32 mouse cellular contexts compared by ENCODE assay signal in genomic region chr6:71148336-71148735, GRCm38 (mm10). TPM values are rescaled to one million over a fixed set of nuclear protein-coding genes. Genes with fewer than 3 reads are reported as not detected.
DNase-seq lines count a peak whose midpoint lies in the region; ATAC-seq and TF ChIP-seq lines count a peak whose summit lies in the region.
"Had no signal": no experiment of that assay in that cellular context is flagged by ENCODE, and none has a peak within 500 bp of the region (broad histone marks: within the 10 kb centered on the region; RNA-seq: fewer than 3 reads in every experiment).

No protein-coding gene starts in this region.

- no peaks in the 10 kb centered on the region for H3K36me3 ChIP-seq in kidney, adult 2 months (ENCODE audit: control insufficient read depth, insufficient read depth, low read length)
- H3K36me3 ChIP-seq in CH12.LX (replicated peaks in 1 of 2; ENCODE audit: control insufficient read depth in 1 of 2, insufficient read depth in 1 of 2, low read length in 1 of 2): no peaks in the 10 kb centered on the region
- no peaks in the 10 kb centered on the region for H3K36me3 ChIP-seq in hindbrain, embryonic 14.5 days (replicated peaks; ENCODE audit: control insufficient read depth, insufficient read depth)
- H3K36me3 ChIP-seq: embryonic facial prominence, embryonic 10.5 days; embryonic facial prominence, embryonic 15.5 days; forebrain, embryonic 12.5 days; heart, embryonic 15.5 days; limb, embryonic 12.5 days; neural tube, embryonic 13.5 days had no signal

- H3K4me1 ChIP-seq in kidney, adult 2 months (ENCODE audit: control insufficient read depth, insufficient read depth, low read length): peaks cover 24% of the 10 kb centered on the region; the same call in 1 of the 2 replicates
- H3K4me1 ChIP-seq in CH12.LX (ENCODE audit: control insufficient read depth in 1 of 2, insufficient read depth in 2 of 2): 0 out of 4 replicates have a peak, but pooled peaks cover 0 to 3% of the 10 kb centered on the region in 2 experiments
- 0 out of 2 replicates have a peak, but pooled peaks cover under 1% of the 10 kb centered on the region for H3K4me1 ChIP-seq in hindbrain, embryonic 14.5 days (replicated peaks; ENCODE audit: control insufficient read depth, insufficient read depth, low read length)
- H3K4me1 ChIP-seq: forebrain, embryonic 12.5 days; limb, embryonic 12.5 days had no signal

- TF ChIP-seq POLR2A in kidney, adult 2 months (IDR thresholded peaks at IDR 0.05; ENCODE audit: low read depth, low read length): no peak
- no peak for TF ChIP-seq POLR2A in CH12.LX (IDR thresholded peaks at IDR 0.05; ENCODE audit: low read depth, low read length)

- WGBS in kidney, adult 2 months: 47% methylated on average over 6 of the region's 6 CpGs
- WGBS in hindbrain, embryonic 14.5 days: 70% methylated on average over 6 of the region's 6 CpGs

- no peak for TF ChIP-seq CTCF in kidney, adult 2 months (conservative IDR thresholded peaks at IDR 0.05; ENCODE audit: insufficient read depth, insufficient read length, low read depth, low read length)
- no peak for TF ChIP-seq CTCF in CH12.LX (conservative IDR thresholded peaks at IDR 0.05 in 1 of 2, IDR thresholded peaks at IDR 0.05 in 1 of 2; ENCODE audit: low read depth in 2 of 2, low read length in 2 of 2)

- TF ChIP-seq EP300 in CH12.LX (IDR thresholded peaks at IDR 0.05; ENCODE audit: low read length): no peak

- peak overlapping the region; percentile 63; the same call in 1 of the 2 replicates for H3K4me2 ChIP-seq in CH12.LX (ENCODE audit: insufficient read depth, low read depth, poor library complexity, severe bottlenecking)
- H3K4me2 ChIP-seq in hindbrain, embryonic 14.5 days (replicated peaks): no peak overlapping the region
- H3K4me2 ChIP-seq: embryonic facial prominence, embryonic 15.5 days; forebrain, embryonic 12.5 days; heart, embryonic 15.5 days; limb, embryonic 12.5 days; liver, embryonic 11.5 days; midbrain, embryonic 11.5 days; neural tube, embryonic 13.5 days had no signal

- H3K79me2 ChIP-seq in CH12.LX (replicated peaks; ENCODE audit: control insufficient read depth, extremely low read depth, insufficient read depth, poor library complexity, severe bottlenecking): no peaks in the 10 kb centered on the region

- no peak overlapping the region for H3K4me3 ChIP-seq in kidney, adult 2 months (ENCODE audit: insufficient read depth, low read depth, low read length)
- no peak overlapping the region for H3K4me3 ChIP-seq in CH12.LX (replicated peaks in 1 of 3; ENCODE audit: low read depth in 2 of 3, low read length in 2 of 3, poor library complexity in 1 of 3)
- H3K4me3 ChIP-seq in hindbrain, embryonic 14.5 days (replicated peaks; ENCODE audit: low read length): no peak overlapping the region
- H3K4me3 ChIP-seq: embryonic facial prominence, embryonic 10.5 days; embryonic facial prominence, embryonic 15.5 days; forebrain, embryonic 12.5 days; heart, embryonic 15.5 days; limb, embryonic 12.5 days; myocyte; neural tube, embryonic 13.5 days had no signal

- H3K27ac ChIP-seq in kidney, adult 2 months (ENCODE audit: insufficient read depth, low read depth, low read length): peak overlapping the region; percentile 67
- no peak overlapping the region for H3K27ac ChIP-seq in CH12.LX (ENCODE audit: insufficient read depth, low read depth)
- H3K27ac ChIP-seq in hindbrain, embryonic 14.5 days: no peak overlapping the region
- H3K27ac ChIP-seq: embryonic facial prominence, embryonic 10.5 days; embryonic facial prominence, embryonic 15.5 days; forebrain, embryonic 12.5 days; heart, embryonic 15.5 days; limb, embryonic 12.5 days; neural tube, embryonic 13.5 days had no signal

- no peak overlapping the region for H3K9ac ChIP-seq in CH12.LX (ENCODE audit: insufficient read depth, low read depth)
- H3K9ac ChIP-seq in hindbrain, embryonic 14.5 days: no peak overlapping the region
- H3K9ac ChIP-seq: embryonic facial prominence, embryonic 15.5 days; forebrain, embryonic 12.5 days; forebrain, postnatal 0 days; heart, embryonic 15.5 days; limb, embryonic 12.5 days; neural tube, embryonic 13.5 days had no signal

- dilution Hi-C loops in CH12.LX (cut with MboI; ENCODE audit: extremely low pct_ligation_motif_present, extremely low pct_unique_long_range_greater_than_20kb, low sequenced_read_pairs): no loop called here

- no peaks in the 10 kb centered on the region for H3K9me3 ChIP-seq in CH12.LX (replicated peaks; ENCODE audit: low read length)
- H3K9me3 ChIP-seq in hindbrain, embryonic 14.5 days (ENCODE audit: control insufficient read depth, low read length): no peaks in the 10 kb centered on the region
- H3K9me3 ChIP-seq: embryonic facial prominence, embryonic 10.5 days; embryonic facial prominence, embryonic 15.5 days; forebrain, embryonic 12.5 days; heart, embryonic 15.5 days; limb, embryonic 12.5 days; neural tube, embryonic 13.5 days had no signal

- H3K27me3 ChIP-seq in kidney, adult 2 months (replicated peaks; ENCODE audit: control insufficient read depth, insufficient read depth, low read length): no peaks in the 10 kb centered on the region
- H3K27me3 ChIP-seq in CH12.LX (replicated peaks): no peaks in the 10 kb centered on the region
- no peaks in the 10 kb centered on the region for H3K27me3 ChIP-seq in hindbrain, embryonic 14.5 days (ENCODE audit: control insufficient read depth, insufficient read depth, low read length)
- H3K27me3 ChIP-seq: embryonic facial prominence, embryonic 15.5 days; forebrain, embryonic 12.5 days; heart, embryonic 15.5 days; limb, embryonic 12.5 days; neural tube, embryonic 13.5 days had no signal

- DNase-seq in kidney, adult 2 months: peak; percentile 73
- DNase-seq in kidney, postnatal 4 days: no peak
- DNase-seq in CH12.LX (ENCODE audit: extremely low read depth) (no peak), ZHBTc4 (ENCODE audit: low read depth, low spot score) (peak; percentile 40)
- DNase-seq in kidney, postnatal 14 days: peak; percentile 44
- no peak for DNase-seq in hindbrain, embryonic 14.5 days (ENCODE audit: low spot score)
- DNase-seq in layer of hippocampus, postnatal 36 days: no peak
- DNase-seq in gastrocnemius, adult 18-20 months (ENCODE audit: low spot score): no peak
- DNase-seq: adrenal gland, adult 8-10 months; cerebellum, adult 2 months; cerebellum, postnatal 25 days; forebrain, postnatal 0 days; gastrocnemius, postnatal 14 days; layer of hippocampus, adult 9-11 months; lung, postnatal 36 days; thymus, adult 18-20 months; thymus, postnatal 25 days had no signal

- in situ Hi-C loops in CH12.LX (cut with MboI; ENCODE audit: low pct_ligation_motif_present, low pct_unique_long_range_greater_than_20kb, low sequenced_read_pairs): loop anchor here (25.0 kb wide), 1 partner anchor 336 kb away; no protein-coding TSS in a partner anchor

- no peak for TF ChIP-seq RAD21 in CH12.LX (IDR thresholded peaks at IDR 0.05; ENCODE audit: low read depth, low read length)

- no peak for ATAC-seq in hindbrain, embryonic 14.5 days (ENCODE audit: low FRiP score)
- ATAC-seq: forebrain, postnatal 0 days had no signal

TF ChIP-seq in CH12.LX, 34 proteins besides CTCF, POLR2A, EP300 and RAD21:
- no peak for TF ChIP-seq PAX5 (IDR thresholded peaks at IDR 0.05; ENCODE audit: low read length)
- no peak for TF ChIP-seq ETS1 (conservative IDR thresholded peaks at IDR 0.05; ENCODE audit: low read depth, low read length)
- TF ChIP-seq NELFE (IDR thresholded peaks at IDR 0.05; ENCODE audit: low read depth, low read length): no peak
- TF ChIP-seq E2F4 (IDR thresholded peaks at IDR 0.05; ENCODE audit: insufficient replicate concordance, low read depth, low read length): no peak
- no peak for TF ChIP-seq MYC (IDR thresholded peaks at IDR 0.05; ENCODE audit: low read depth, low read length)
- TF ChIP-seq RCOR1 (conservative IDR thresholded peaks at IDR 0.05; ENCODE audit: low read depth, low read length): no peak
- no peak for TF ChIP-seq MAX (IDR thresholded peaks at IDR 0.05; ENCODE audit: low read length)
- no peak for TF ChIP-seq SMC3 (IDR thresholded peaks at IDR 0.05; ENCODE audit: low read depth, low read length)
- no peak for TF ChIP-seq HCFC1 (IDR thresholded peaks at IDR 0.05; ENCODE audit: low read depth, low read length)
- TF ChIP-seq IRF4 (IDR thresholded peaks at IDR 0.05; ENCODE audit: low read depth, low read length): no peak
- TF ChIP-seq NRF1 (IDR thresholded peaks at IDR 0.05; ENCODE audit: low read depth, low read length): no peak
- TF ChIP-seq ZKSCAN1 (IDR thresholded peaks at IDR 0.05; ENCODE audit: borderline replicate concordance, low read depth, low read length): no peak
- no peak for TF ChIP-seq USF1 (IDR thresholded peaks at IDR 0.05; ENCODE audit: low read depth, low read length)
- TF ChIP-seq USF2 (conservative IDR thresholded peaks at IDR 0.05; ENCODE audit: low read depth, low read length): no peak
- no peak for TF ChIP-seq CHD2 (IDR thresholded peaks at IDR 0.05; ENCODE audit: low read length)

RNA-seq across cellular contexts. Expression of gene Thnsl2, which starts 4.1 kb away (rescaled TPM):
- polyA plus RNA-seq in kidney, adult 2 months (2012; rRNA removed): 251 and 265 TPM in 2 replicates
- not detected in 2 replicates for total RNA-seq in CH12.LX (2012; rRNA removed)
- not detected in 2 replicates for total RNA-seq in CH12.LX (2014; rRNA removed)
- not detected in 2 replicates for polyA plus RNA-seq in CH12.LX (2012; ENCODE audit: insufficient read length, low read depth)
- polyA plus RNA-seq in hindbrain, embryonic 14.5 days (2014; fragmentation: Nextera tagmentation; extraction: Ambion mirVana): 4.5 and 5.5 TPM in 2 replicates
- 1 to 10 TPM; 3.1 to 3.7 TPM for total RNA-seq in layer of hippocampus, postnatal 36 days (2021)
- total RNA-seq in gastrocnemius, adult 18-20 months (2021): 1 to 10 TPM; 7.6 to 9.2 TPM
- total RNA-seq: megakaryocyte, adult 5-6 weeks had no signal

RNA-seq across cellular contexts. Expression of gene Fabp1, which starts 51.3 kb away (rescaled TPM):
- polyA plus RNA-seq in kidney, adult 2 months (2012; rRNA removed): 3.2 and 8.3 TPM in 2 replicates
- total RNA-seq in CH12.LX (2012; rRNA removed): not detected in 2 replicates
- not detected in 2 replicates for total RNA-seq in CH12.LX (2014; rRNA removed)
- not detected in 2 replicates for polyA plus RNA-seq in CH12.LX (2012; ENCODE audit: insufficient read length, low read depth)
- not detected in 2 replicates for polyA plus RNA-seq in hindbrain, embryonic 14.5 days (2014; fragmentation: Nextera tagmentation; extraction: Ambion mirVana)
- total RNA-seq in layer of hippocampus, postnatal 36 days (2021): not detected
- 1 to 10 TPM in 1 of 2 experiments, not detected in 1; 2.6 TPM for total RNA-seq in gastrocnemius, adult 18-20 months (2021)
- total RNA-seq: forebrain, postnatal 0 days; gastrocnemius, postnatal 14 days; heart, postnatal 25 days; left cerebral cortex, adult 18-20 months; left cerebral cortex, postnatal 25 days; megakaryocyte, adult 5-6 weeks; midbrain, postnatal 0 days had no signal
- polyA plus RNA-seq: cerebellum, adult 2 months; embryonic facial prominence, embryonic 10.5 days; forebrain, embryonic 12.5 days; forebrain, postnatal 0 days; hindbrain, embryonic 11.5 days; limb, embryonic 12.5 days; midbrain, embryonic 11.5 days; midbrain, postnatal 0 days; myocyte had no signal

Comparison
In these comparisons a context has a peak if more than half of its experiments do, and no peak if none do; other contexts are left out.
1. DNase-seq: peak in kidney, adult 2 months (single experiment), ZHBTc4 (single experiment) and kidney, postnatal 14 days (single experiment); none in kidney, postnatal 4 days (0 of 2), CH12.LX (single experiment), hindbrain, embryonic 14.5 days (single experiment), layer of hippocampus, postnatal 36 days (0 of 2) and gastrocnemius, adult 18-20 months (single experiment).
2. RNA of gene Thnsl2, which starts 4.1 kb away (total RNA-seq): 7.6 to 9.2 TPM in gastrocnemius, adult 18-20 months and 3.1 to 3.7 TPM in layer of hippocampus, postnatal 36 days; not detected in CH12.LX; every median in the first group is over 4 times any median in the second.